Mouse (Mus musculus) duodenum, adult 2 months (tissue): ENCODE data around the gene Hivep2. TPM values are rescaled to one million over a fixed set of nuclear protein-coding genes. Genes with fewer than 3 reads are reported as not detected.

Source experiments
- polyA plus RNA-seq: library from polyadenylated mRNA; depleted of rRNA; stranded (reverse); fragments of >200 nt; gene quantifications from 2 replicates; pipeline ENCODE4 v1.2.3, GENCODE M21; 2012; ENCODE audit warnings: low replicate concordance; rRNA removed

The Hivep2 gene
- polyA plus RNA-seq, result 1.2 and 1.4 TPM in 2 replicates

GRCm38 (mm10) chr10:13965974-13966829, at the start of gene Hivep2:
TSS of gene Hivep2 (plus strand) at chr10:13966075.

Other genes with a start within 250 kb of the Hivep2 start
- gene Aig1, start 97.1 kb upstream of the Hivep2 start, polyA plus RNA-seq, result 45.3 and 58.1 TPM in 2 replicates